Mouse (Mus musculus) megakaryocyte, embryonic 14.5 days (primary cell): Measurements from ENCODE around the gene Gm10053.

Source experiments
- FLI1 ChIP-seq: IDR thresholded peaks from 2 replicates; pipeline ENCODE4 v1.6.1; 2012; ENCODE audit warnings: low read length, inconsistent platforms, mixed read lengths
- GATA1 ChIP-seq: IDR thresholded peaks from 3 replicates; pipeline ENCODE4 v1.6.1; 2012; ENCODE audit warnings: mixed read lengths, low read length, inconsistent platforms, borderline replicate concordance

DNA sequence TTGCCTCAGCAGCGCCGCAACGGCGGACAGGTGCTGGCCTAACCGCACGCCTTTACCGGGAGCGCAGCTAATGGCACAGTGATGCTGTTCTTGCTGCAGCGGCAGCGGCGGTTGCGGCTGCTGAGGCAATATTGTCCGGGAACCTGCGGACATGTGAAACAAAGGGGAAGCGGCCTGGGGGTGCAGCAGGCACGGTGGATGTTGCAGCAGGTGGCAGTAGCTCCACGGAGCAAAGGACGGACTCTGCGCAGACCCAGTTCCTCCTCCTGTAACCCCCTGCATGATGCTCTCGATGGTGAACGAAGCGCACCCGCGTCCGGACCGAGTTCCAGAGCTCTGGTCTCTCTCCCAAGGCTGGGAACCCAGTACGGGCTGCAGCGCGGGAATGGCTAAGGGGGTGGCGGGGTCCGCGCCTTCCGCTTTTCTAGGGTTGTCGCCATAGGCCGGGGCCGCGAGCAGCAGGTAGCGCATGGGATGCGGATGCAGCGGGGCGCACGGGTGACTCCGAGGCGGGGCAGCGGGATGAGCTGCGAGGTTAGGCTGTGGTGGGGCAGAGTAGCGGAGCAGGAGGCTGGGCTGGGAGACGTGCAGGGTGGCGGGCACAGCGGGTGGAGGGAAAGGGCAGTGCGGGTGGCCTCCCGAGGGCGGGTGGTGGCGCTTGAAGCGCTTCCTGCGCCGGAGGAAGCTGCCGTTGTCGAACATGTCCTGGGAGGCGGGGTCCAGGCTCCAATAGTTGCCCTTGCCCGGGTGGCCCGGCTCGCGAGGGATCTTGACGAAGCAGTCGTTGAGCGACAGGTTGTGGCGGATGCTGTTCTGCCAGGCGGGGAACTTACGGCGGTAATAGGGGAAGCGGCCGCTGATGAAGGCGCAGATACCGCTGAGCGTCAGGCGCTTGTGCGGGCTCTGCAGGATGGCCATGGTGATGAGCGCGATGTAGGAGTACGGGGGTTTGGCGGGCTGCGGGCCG, 24.4 kb downstream of the Gm10053 start:
- TF ChIP-seq GATA1 (no peak), FLI1 (no peak)
